Mouse (Mus musculus) liver, embryonic 14.5 days (tissue): ENCODE measurements around the gene Ttll6.

Source experiments
- CTCF ChIP-seq: IDR thresholded peaks from 2 replicates; pipeline ENCODE4 v1.5.1; 2016; ENCODE audit warnings: antibody characterized with exemption, low read depth, control low read depth
- EP300 ChIP-seq: IDR thresholded peaks from 2 replicates; pipeline ENCODE4 v1.6.1; 2016; ENCODE audit warnings: antibody characterized with exemption, low read depth

DNA sequence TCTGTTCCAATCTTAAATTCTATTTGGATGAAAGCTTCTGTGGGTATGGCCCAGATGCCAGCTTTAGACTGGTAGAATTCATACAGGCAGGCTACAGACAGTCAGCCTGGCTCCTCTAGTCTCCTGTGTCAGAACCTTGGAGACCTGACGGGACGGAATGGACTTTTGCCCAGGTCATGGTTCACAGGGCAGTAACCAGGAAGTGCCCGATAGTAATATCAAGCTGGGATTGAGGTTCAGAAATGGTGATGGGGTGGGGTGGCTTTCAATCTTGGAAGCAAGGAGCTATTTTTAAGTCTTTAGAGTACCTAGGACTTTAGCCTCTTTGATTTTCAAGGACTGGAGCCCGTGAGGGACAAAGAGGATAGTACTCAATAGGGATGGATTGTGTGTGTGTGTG, 53.7 kb downstream of the Ttll6 start:
- TF ChIP-seq CTCF (no peak), EP300 (no peak)
